Mouse (Mus musculus): ENCODE results near the gene Lrrn2. TPM values are rescaled to one million over a fixed set of nuclear protein-coding genes. Genes with fewer than 3 reads are reported as not detected.
A peak's percentile ranks its signal among the peaks of the same experiment; 100 is the strongest.

Gene Lrrn2
- polyA plus RNA-seq (2015; fragmentation: Nextera tagmentation; extraction: Ambion mirVana): 5.9 and 7.1 TPM in 2 replicates

DNA sequence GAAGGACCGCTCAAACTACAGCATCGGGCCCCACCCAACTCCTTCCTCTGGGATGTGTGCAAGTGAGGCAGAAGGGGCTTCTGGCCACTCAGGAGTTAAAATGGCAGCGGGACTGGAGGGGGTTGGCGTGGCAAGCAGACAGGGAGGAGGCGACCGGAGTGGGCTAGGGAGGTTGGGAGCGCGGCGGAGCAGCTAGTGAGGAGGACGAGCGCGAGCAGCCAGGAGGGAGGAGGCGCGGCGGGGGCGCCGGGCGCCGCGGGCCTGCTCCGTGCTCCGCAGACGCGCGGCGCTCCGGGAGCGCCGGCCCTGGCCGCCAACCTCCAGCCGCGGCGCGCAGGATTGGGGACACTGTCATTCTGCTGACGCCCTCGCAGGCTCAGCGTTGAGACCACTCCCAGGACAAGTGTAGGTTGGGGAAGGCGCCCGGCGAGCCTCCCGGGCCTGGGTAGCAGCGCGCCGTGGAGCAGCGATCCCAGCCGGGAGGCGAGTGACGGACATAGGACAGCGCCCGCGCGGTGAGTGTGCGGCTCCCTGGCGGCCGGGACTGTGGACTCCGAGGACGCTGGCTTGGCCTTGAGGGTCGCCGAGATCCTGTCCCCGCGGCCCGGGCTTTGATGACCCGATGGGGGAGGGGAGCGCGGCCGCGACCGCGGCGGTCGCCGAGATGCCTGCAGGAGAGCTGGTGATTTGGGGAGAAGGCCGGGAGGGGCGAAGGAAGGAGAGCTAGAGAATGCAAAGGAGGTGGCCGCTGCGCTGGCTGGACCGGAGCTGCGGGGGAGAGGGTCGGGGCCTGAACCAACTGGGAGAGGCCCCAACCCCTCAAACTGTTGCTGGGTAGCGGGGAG lies at the start of gene Lrrn2:
Gene Lrrn2 (plus strand): TSS at position 113 of the 845 bp plus-strand sequence.
- peaks cover 25% of the 10 kb centered on the region for H3K4me1 ChIP-seq
- no peaks in the 10 kb centered on the region for H3K9me3 ChIP-seq (replicated peaks)
- H3K36me3 ChIP-seq: no peaks in the 10 kb centered on the region
- no peak within 1 kb of the TSS for H3K27ac ChIP-seq (replicated peaks)
- ATAC-seq (ENCODE audit: insufficient number of reproducible peaks, low FRiP score, low TSS enrichment, low read depth): peak; percentile 63
- H3K4me2 ChIP-seq (replicated peaks): peak within 1 kb of the TSS; percentile 97
- under 1% methylated on average over 79 of the region's 80 CpGs for WGBS
- peaks cover 57% of the 10 kb centered on the region for H3K27me3 ChIP-seq
- peak within 1 kb of the TSS; percentile 58 for H3K4me3 ChIP-seq (replicated peaks)
- H3K9ac ChIP-seq: peak within 1 kb of the TSS; percentile 39

DNA sequence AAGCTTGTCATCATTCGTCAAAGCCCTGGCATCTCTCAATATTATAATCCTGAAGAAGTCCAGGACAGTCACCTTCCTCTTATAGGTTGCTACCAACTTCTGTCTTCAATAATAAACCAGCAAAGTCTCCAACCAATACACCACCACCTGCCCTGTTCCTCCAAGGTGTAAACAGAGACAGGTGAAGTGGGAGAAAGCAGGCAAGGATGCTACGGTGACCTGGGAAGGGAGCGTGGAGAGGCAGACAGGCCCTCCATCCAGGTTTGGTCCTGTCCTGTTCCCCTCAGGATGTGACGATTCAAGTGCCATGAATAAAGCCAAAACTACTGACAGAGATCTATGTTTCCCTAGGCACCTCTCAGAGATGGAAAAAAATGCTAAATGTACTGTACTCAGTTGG lies 48.1 kb upstream of the Lrrn2 start:
- no peaks in the 10 kb centered on the region for H3K9me3 ChIP-seq (replicated peaks)
- WGBS: 87% methylated on average over 4 of the region's 4 CpGs
- ATAC-seq (ENCODE audit: insufficient number of reproducible peaks, low FRiP score, low TSS enrichment, low read depth): no peak
- H3K4me2 ChIP-seq (replicated peaks): no peak overlapping the region
- no peaks in the 10 kb centered on the region for H3K4me1 ChIP-seq
- H3K36me3 ChIP-seq: no peaks in the 10 kb centered on the region
- no peak overlapping the region for H3K9ac ChIP-seq
- 0 out of 2 replicates have a peak, but pooled peaks cover 4% of the 10 kb centered on the region for H3K27me3 ChIP-seq
- no peak overlapping the region for H3K4me3 ChIP-seq (replicated peaks)
- no peak overlapping the region for H3K27ac ChIP-seq (replicated peaks)

DNA sequence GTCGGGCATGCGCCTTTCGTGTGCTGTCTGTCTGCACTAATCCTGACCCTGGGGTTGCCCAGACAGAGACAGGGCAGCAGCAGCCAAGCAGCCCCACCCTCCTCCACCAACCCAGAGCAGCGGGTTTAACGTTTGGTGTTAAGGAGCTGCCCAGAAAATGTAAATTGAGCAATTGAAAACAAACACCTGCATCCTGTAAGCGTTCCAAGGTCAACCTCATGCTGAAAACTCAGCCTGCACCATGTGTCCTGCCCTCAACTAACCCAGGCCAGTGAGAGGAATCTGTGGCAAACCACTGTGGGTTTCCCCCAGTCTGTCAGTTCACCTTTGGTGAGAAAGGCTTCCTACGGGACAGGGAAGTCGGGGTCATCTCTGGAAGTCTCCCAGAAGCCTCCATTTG lies 46.0 kb upstream of the Lrrn2 start:
- no peak for ATAC-seq (ENCODE audit: insufficient number of reproducible peaks, low FRiP score, low TSS enrichment, low read depth)
- H3K4me1 ChIP-seq: no peaks in the 10 kb centered on the region
- no peak overlapping the region for H3K9ac ChIP-seq
- no peak overlapping the region for H3K4me2 ChIP-seq (replicated peaks)
- 53% methylated on average over 8 of the region's 8 CpGs for WGBS
- 0 out of 2 replicates have a peak, but pooled peaks cover 4% of the 10 kb centered on the region for H3K27me3 ChIP-seq
- H3K9me3 ChIP-seq (replicated peaks): no peaks in the 10 kb centered on the region
- no peak overlapping the region for H3K27ac ChIP-seq (replicated peaks)
- no peaks in the 10 kb centered on the region for H3K36me3 ChIP-seq
- H3K4me3 ChIP-seq (replicated peaks): no peak overlapping the region

DNA sequence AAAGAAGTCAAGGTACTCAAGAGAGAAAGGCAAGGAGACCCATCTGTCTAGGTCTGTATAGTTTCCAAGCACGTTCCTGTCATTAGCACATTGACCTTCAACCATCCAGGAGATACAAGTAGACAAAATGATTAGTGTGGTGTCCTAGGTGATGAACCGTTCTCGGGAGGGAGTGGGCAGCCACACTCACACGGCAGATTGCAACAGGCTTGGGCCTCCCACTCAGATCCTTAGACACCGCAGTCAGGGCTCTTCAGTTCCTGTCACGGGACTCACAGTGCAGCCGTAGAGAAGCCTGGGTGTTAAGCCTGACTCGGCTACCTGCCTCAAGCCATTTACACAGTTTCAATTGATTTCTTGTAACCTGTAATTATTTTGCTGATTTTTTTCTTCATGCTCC lies 43.2 kb upstream of the Lrrn2 start:
- ATAC-seq (ENCODE audit: insufficient number of reproducible peaks, low FRiP score, low TSS enrichment, low read depth): no peak
- Histone ChIP-seq H3K36me3 (no peaks in the 10 kb centered on the region), H3K4me1 (no peaks in the 10 kb centered on the region), H3K4me3 (replicated peaks) (no peak overlapping the region), H3K27me3 (0 out of 2 replicates have a peak, but pooled peaks cover 4% of the 10 kb centered on the region), H3K9ac (no peak overlapping the region), H3K27ac (replicated peaks) (no peak overlapping the region), H3K4me2 (replicated peaks) (no peak overlapping the region), H3K9me3 (replicated peaks) (no peaks in the 10 kb centered on the region)
- WGBS: 63% methylated on average over 8 of the region's 8 CpGs

DNA sequence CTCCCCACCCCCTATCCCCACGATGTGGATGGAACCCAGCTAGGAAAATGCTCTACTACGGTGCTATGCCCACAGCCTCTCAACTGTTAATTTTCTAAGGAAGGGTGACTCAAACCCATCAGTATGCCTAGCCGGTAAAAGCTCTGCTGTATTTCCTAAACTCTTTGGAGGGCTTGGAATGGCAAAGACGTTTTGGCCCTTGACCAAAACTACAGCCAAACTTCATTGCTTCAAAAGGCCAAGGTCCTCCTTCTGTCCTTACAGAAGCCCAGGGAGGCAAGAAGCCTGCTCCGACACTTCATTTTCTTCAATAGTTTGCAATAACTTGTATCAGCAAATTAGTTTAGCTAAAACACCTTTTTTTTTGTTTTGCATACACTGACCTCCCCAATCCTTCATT lies 42.4 kb upstream of the Lrrn2 start:
- 67% methylated on average over 5 of the region's 5 CpGs for WGBS
- H3K27ac ChIP-seq (replicated peaks): no peak overlapping the region
- no peak overlapping the region for H3K4me3 ChIP-seq (replicated peaks)
- H3K4me2 ChIP-seq (replicated peaks): no peak overlapping the region
- H3K9me3 ChIP-seq (replicated peaks): no peaks in the 10 kb centered on the region
- H3K36me3 ChIP-seq: no peaks in the 10 kb centered on the region
- H3K4me1 ChIP-seq: no peaks in the 10 kb centered on the region
- H3K27me3 ChIP-seq: 0 out of 2 replicates have a peak, but pooled peaks cover 4% of the 10 kb centered on the region
- no peak for ATAC-seq (ENCODE audit: insufficient number of reproducible peaks, low FRiP score, low TSS enrichment, low read depth)
- H3K9ac ChIP-seq: no peak overlapping the region

DNA sequence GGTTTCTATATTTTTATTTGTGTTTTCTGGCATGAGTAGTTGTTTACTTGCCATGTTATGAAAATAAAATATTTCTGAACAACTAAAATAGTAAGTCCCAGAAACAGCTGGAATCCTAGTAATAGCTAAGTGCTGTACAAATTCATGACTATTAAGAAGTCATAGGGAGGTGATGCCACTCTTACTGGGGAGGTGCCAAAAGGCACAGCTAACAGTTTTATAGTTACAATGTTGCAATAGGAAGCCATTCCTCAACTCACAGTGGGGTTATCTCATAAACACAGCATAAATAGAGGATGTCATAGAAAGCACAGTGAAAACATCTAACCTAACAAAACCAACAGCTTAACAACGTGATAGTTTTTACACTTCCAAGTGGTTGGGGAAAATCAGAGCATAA lies 41.7 kb upstream of the Lrrn2 start:
- WGBS: 67% methylated on average over 1 of the region's 1 CpGs
- Histone ChIP-seq H3K9ac (no peak overlapping the region), H3K4me2 (replicated peaks) (no peak overlapping the region), H3K9me3 (replicated peaks) (no peaks in the 10 kb centered on the region), H3K27me3 (0 out of 2 replicates have a peak, but pooled peaks cover 4% of the 10 kb centered on the region), H3K4me1 (no peaks in the 10 kb centered on the region), H3K4me3 (replicated peaks) (no peak overlapping the region), H3K27ac (replicated peaks) (no peak overlapping the region), H3K36me3 (no peaks in the 10 kb centered on the region)
- ATAC-seq (ENCODE audit: insufficient number of reproducible peaks, low FRiP score, low TSS enrichment, low read depth): no peak

DNA sequence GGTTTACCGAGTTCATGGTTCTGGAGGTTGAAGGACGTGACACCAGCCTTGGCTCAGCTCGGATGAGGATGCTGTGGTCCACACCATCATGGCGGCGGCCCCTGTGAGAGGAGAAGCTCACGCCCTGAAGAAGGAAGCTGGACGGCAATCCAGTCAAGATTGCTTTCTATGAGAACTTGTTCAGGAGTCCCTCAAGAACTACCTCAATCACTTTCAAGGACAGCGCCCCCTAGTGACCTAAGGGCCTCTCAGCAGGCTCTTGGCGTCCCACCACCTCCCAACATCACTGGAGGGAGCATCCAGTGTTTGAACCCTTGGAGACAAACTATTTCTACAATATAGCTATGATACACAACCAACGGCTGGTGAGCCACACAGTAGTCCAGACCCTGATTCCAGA lies 36.5 kb upstream of the Lrrn2 start:
- 74% methylated on average over 10 of the region's 10 CpGs for WGBS

DNA sequence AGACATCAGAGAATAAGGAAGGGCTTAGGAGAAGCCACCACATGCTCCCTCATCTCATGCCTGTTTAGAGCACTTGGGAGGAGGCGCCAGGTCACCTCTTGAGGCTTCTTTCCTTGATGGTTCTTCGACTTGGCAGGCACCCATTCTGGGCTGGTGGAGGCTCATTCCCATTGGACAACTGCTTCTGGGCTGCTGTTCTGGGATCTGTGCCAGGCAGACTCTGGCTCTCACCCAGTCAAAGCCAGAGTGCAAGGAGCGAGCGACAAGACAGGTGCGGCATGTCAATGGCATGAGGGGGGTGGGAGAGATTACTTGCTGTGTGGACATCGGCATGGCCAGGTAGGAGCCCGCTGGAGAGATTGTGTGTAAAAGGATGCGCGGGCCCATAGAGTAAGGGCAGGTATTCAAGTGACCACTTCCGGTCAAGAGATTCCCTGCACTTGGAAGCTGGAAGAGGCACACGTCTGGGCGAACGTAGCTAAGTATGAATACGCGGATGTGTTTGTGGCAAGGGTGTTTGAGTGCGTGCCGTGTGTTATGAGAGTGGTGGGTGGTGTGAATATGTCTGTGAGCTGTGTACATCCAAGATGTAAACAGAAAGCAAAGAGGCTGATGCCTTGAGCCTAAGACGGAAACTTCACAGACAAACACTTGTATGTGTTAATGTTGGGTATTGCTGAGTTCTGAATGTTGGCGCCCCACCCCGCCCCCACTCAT lies 35.8 kb upstream of the Lrrn2 start:
- no peak overlapping the region for H3K4me2 ChIP-seq (replicated peaks)
- 86% methylated on average over 20 of the region's 20 CpGs for WGBS
- ATAC-seq (ENCODE audit: insufficient number of reproducible peaks, low FRiP score, low TSS enrichment, low read depth): no peak; the same call in 1 of the 2 replicates
- H3K4me3 ChIP-seq (replicated peaks): no peak overlapping the region
- H3K4me1 ChIP-seq: no peaks in the 10 kb centered on the region
- H3K9ac ChIP-seq: no peak overlapping the region
- H3K9me3 ChIP-seq (replicated peaks): 0 out of 2 replicates have a peak, but pooled peaks cover 4% of the 10 kb centered on the region
- no peaks in the 10 kb centered on the region for H3K36me3 ChIP-seq
- no peaks in the 10 kb centered on the region for H3K27me3 ChIP-seq
- H3K27ac ChIP-seq (replicated peaks): no peak overlapping the region

More for the DNA sequence above, 36.5 kb upstream of the Lrrn2 start:
- Histone ChIP-seq H3K9ac (no peak overlapping the region), H3K36me3 (no peaks in the 10 kb centered on the region), H3K4me3 (replicated peaks) (no peak overlapping the region), H3K9me3 (replicated peaks) (0 out of 2 replicates have a peak, but pooled peaks cover 4% of the 10 kb centered on the region), H3K4me1 (no peaks in the 10 kb centered on the region), H3K27ac (replicated peaks) (no peak overlapping the region), H3K27me3 (no peaks in the 10 kb centered on the region), H3K4me2 (replicated peaks) (no peak overlapping the region)
- no peak for ATAC-seq (ENCODE audit: insufficient number of reproducible peaks, low FRiP score, low TSS enrichment, low read depth)

DNA sequence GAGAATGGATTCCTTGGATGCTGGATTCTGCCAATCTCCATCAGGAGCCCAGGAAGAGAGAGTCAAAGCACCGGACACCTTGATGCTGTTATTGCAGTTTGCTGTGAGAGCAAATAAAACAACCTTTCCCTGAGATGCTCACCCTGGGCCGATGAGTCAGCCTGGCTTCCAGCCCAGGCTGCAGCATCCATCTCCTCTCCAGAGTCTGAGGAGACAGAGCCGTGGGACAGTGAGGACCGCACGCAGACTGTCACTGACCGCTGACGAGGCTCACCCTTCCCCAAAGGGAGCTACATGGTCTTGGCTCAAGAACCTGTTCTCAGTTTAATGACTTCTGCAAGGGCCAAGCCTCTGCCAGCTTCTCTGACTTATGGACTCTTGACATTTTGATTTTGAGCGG lies 34.3 kb upstream of the Lrrn2 start:
- H3K27ac ChIP-seq (replicated peaks): no peak overlapping the region
- no peaks in the 10 kb centered on the region for H3K4me1 ChIP-seq
- 0 out of 2 replicates have a peak, but pooled peaks cover 4% of the 10 kb centered on the region for H3K9me3 ChIP-seq (replicated peaks)
- H3K36me3 ChIP-seq: no peaks in the 10 kb centered on the region
- H3K9ac ChIP-seq: no peak overlapping the region
- H3K27me3 ChIP-seq: no peaks in the 10 kb centered on the region
- no peak overlapping the region for H3K4me3 ChIP-seq (replicated peaks)
- H3K4me2 ChIP-seq (replicated peaks): no peak overlapping the region
- WGBS: 87% methylated on average over 8 of the region's 8 CpGs
- no peak for ATAC-seq (ENCODE audit: insufficient number of reproducible peaks, low FRiP score, low TSS enrichment, low read depth)

DNA sequence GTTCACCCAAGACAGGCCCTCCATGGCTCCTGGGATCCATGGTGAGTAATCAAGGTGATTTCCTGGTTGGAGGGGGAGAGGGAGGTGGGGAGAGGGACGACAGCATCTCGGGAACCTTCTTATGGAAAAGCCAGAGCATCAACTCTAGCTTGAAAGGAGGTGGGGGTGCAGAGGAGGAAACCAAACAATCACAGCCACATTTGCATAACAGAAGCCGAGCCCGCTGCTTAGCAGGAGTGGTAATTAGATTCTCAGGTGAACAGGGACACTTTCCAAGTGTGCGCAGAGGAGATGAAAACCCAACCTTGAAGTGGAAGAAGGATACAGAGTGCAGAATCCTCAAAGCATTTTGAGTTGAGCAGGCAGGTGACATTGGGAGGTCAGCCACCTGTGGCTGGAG lies 29.3 kb upstream of the Lrrn2 start:
- H3K36me3 ChIP-seq: no peaks in the 10 kb centered on the region
- no peak overlapping the region for H3K4me2 ChIP-seq (replicated peaks)
- peaks cover 9% of the 10 kb centered on the region; the same call in 1 of the 2 replicates for H3K4me1 ChIP-seq
- H3K4me3 ChIP-seq (replicated peaks): no peak overlapping the region
- 38% methylated on average over 5 of the region's 5 CpGs for WGBS
- H3K9ac ChIP-seq: no peak overlapping the region
- ATAC-seq (ENCODE audit: insufficient number of reproducible peaks, low FRiP score, low TSS enrichment, low read depth): no peak
- no peak overlapping the region for H3K27ac ChIP-seq (replicated peaks)
- no peaks in the 10 kb centered on the region for H3K27me3 ChIP-seq
- 0 out of 2 replicates have a peak, but pooled peaks cover 4% of the 10 kb centered on the region for H3K9me3 ChIP-seq (replicated peaks)

DNA sequence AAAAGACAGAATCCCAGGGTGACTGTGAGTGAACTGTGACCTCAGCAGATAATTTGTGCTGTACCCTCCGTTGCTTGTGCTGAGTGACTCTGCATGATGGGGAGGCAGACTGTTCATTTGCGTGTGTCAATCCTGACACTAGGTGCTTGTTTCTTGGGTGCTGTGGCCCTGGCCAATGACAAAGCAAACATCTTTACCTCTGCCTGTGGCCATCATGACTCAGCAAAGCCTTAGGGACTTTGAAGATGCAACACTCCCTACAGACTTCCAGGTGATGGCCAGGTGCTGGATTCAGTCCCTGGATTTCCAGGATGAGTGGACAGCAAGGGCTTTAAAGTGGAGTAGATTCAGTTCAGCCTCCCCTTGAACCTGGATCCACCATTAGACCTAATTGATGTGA lies 28.8 kb upstream of the Lrrn2 start:
- Histone ChIP-seq H3K9ac (no peak overlapping the region), H3K4me2 (replicated peaks) (no peak overlapping the region), H3K9me3 (replicated peaks) (0 out of 2 replicates have a peak, but pooled peaks cover 4% of the 10 kb centered on the region), H3K27me3 (no peaks in the 10 kb centered on the region), H3K27ac (replicated peaks) (no peak overlapping the region), H3K4me1 (peaks cover 9% of the 10 kb centered on the region; the same call in 1 of the 2 replicates), H3K4me3 (replicated peaks) (no peak overlapping the region), H3K36me3 (no peaks in the 10 kb centered on the region)
- no peak for ATAC-seq (ENCODE audit: insufficient number of reproducible peaks, low FRiP score, low TSS enrichment, low read depth)
- WGBS: 64% methylated on average over 2 of the region's 2 CpGs
